Mouse (Mus musculus) adrenal gland, adult (tissue): ENCODE measurements around the gene Sfxn2.

Experiments
- DNase-seq, 2 experiments: peaks; one replicate each; pipeline ENCODE4 v3.0.0; 2022 to 2023; ENCODE audit warnings: low spot score in 1 of 2; ENCODE audit not compliant: inconsistent age in 2 of 2

The Sfxn2 gene

DNA sequence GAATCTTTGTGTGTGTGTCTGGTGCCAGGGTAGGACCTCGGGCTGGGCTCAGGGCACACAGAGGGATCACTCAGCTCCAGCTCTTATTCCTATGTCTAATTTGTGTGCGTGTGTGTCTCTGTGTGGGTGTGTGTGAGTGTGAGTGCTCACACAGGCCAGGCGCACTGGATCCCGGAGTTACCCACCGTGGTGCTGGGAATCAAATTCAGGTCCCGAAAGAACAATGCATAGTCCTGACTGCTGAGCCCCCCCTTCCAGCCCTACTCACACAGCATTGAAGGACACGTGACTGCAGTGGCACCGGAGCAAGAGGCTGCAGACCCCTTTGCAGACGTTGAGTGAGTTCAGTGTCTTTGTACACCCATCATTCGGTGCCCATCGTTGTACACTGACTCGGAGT, 51.9 kb downstream of the Sfxn2 start:
- no peak for DNase-seq

DNA sequence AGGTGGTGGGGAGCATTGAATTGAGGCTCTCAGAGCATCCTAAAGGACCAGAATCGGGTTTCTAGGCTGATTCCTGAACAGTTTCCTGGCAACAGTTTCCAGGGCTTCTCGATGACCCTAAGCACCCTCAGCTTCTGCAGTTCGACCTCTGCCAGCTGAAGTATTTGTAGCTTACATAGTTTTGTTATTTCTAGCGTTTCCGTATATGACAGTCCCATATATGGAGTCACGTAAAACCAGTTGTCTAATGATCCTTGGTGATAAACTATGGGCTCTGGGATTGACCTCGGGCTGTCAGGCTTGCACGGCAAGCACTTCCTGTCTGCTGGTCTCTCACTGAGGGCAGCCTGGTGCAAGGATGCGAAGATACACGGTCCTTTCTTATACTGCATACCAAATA, 52.4 kb downstream of the Sfxn2 start:
- DNase-seq, result peak in 1 of 2 experiments; percentile 56

DNA sequence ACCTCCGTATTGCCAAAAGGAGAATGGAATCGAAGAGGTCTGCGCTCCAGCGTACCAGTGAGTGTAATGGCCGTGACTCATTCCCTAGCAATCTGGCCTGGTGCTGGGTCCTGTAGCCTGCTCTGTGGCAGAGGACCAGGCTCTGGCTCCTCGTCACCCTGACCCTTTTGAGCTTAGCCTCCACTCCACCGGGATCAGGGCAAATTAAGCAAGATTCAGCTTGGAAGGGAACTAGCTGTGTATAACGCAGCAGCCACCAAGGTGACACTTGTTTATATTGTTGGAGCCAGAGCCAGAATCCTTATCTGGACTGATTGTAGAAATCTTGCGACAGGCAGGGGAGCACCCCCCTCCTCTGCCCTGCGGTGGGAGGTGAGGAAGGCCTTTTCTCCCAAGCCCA, 55.2 kb downstream of the Sfxn2 start:
- DNase-seq, result peak; percentile 87 to 95

DNA sequence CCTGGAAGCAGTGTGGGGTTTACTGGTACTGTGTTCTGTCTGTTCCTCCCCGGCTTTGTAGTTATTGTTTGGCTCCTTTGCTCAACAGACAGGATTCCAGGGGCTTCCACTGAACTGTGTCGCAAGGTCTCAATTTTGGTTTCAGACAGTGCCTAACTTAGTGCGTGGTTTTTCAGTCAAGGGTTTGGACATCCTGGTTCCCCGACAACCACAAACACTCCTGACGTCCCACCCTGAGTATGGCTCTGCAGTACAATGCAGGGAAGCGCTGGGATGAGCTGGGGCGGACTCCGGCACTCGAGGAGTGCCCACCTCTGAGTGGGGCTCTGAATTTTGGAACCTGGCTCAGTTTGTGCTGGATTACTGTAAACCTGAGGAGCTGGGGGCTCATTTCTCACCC, 56.6 kb downstream of the Sfxn2 start:
- peak in 1 of 2 experiments; percentile 49 for DNase-seq

DNA sequence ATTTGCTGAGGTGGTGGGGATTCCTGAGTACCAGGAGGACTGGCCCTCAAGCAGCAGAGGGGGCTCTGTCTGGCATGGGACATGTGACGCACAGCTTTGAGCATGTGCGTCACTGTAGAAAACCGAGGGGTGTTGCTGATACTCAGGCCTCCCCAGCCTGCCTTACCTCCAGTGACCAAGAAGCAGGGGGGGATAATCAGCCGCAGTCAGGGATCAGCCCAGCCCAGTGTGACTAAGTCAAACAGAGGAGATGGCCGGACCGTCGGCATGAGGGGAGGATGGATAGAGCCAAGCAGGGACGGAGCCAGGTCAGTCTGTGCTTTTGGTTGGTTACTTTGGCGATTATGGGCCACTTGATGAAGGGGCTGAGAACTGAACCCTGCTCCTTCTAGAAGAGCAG, 58.5 kb downstream of the Sfxn2 start:
- no peak for DNase-seq

DNA sequence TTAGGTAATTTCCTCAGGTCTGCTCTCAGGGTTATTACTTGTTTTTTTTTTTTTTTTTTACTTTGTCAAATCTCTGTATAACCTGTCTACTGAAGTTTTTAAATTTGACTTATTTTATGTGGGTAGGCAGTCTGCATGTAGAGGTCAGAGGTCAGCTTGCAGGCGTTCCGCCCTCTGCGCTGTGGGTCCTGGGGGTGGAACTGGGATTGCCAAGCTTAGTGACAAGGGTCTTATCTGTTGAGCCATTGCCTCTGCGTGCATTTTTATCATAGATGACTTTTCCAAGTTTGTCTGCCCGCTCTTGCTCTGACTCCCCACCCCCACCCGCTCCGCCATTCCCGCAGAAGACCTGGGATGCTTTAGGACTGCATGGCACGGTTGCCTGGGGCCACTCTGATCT, 62.6 kb downstream of the Sfxn2 start:
- DNase-seq, result peak in 1 of 2 experiments; percentile 63

DNA sequence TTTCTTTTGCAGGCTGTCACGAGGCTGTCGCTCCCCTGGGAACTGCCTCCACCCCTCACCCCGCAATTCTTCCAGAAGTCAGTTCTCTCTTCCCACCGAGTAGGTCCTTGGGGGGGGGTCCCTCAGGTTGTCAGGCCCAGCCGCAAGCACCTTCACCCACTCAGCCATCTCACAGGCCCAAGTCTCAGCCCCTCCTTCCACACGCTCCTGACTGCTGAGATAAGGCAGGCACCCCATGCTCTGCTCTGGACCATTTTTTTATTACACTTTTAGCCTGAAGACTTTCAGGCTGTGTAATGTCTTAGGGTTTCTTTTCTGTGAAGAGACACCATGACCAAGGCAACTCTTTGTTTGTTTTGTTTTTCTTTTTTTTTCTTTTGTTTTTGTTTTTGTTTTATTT, 64.4 kb downstream of the Sfxn2 start:
- DNase-seq, result no peak

DNA sequence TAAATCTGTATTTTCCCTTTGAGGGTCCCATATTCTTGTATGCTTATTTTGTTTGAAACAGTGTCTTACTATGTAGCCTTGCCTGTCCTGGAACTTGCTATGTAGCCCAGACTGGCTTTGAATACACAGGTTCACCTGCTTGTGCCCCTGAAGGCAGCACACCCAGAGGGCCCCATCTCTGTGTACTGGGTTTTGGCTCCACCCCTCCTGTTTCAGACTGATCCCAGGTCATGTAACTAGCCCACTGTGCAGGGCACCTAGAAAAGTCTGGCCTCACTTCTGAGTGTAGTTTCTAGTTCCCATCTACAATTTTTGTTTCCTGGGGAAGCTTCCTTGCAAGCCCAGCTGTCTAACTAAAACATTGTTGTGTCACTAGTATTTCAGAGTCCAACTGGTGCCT, 65.9 kb downstream of the Sfxn2 start:
- peak in 1 of 2 experiments; percentile 60 for DNase-seq

DNA sequence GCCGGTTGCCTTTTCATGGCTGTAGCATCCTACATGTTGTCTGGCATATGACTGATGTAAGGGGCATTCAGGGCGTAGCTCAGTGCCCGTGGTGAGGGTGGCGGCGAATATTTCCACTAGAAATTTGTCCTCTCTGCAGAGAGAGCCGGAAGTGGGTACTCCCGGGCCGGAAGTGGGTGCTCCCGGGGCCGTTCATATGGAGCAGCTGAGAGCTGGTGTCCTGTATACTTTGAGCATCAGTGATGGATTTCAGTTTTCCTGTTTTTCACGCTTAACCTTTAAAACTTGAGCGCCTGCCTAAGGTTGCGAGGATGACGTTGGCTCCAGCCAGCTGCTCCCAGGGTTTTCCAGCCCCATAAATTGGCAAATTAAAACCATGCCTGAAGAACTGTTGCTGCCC, 66.3 kb downstream of the Sfxn2 start:
- peak in 1 of 2 experiments; percentile 75 for DNase-seq

DNA sequence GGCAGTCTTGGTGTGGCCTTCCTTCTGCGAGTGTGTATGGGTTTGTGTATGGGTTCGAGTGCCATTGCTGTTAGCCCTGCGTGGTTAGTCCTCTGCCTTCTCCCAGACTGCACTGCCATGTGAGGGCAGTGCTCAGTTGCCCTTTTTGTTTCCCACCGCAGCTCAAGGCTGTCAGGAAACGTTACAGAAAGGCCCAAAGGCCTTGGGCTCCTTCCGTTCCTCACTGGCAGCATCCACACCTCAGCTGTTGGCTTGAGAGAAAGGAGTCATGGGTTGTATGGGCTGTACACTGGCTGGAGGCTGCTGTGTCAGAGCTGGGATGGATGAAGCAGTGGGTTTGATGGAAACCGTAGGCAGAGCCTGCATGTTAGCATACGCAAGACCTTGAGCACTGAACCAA, 67.6 kb downstream of the Sfxn2 start:
- peak in 1 of 2 experiments; percentile 73 for DNase-seq

DNA sequence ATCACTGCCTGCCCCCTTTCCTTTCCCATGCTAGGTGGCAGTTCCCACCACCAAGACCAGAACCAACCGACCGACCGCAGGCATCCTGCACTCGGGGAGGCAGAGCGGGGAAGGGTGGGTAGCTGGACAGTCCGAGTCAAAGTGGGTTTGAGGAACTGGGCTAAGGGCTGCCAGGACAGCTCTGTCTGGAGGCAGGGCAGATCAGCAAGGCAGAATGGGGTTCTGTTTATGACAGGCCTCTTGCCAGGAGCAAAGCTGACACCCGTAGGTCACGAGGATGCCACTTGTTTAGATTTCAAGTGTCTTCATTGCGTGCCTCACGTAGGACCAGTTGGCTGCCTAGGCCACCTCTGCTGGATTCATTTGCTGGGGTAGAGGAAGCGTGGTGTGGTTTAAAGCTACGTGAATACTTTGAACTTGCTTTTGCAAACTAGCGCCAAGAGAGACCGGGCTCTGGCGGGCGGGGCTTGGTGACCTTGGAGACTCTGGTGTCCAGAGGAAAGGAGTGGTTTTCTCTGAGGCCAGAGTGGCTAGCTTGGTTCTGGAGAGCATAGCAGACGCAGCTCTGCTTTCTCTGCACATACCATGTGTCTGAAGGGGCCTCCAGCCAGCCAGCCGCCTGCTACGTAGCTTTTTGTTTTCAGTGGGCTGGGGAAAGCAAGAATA, 68.4 kb downstream of the Sfxn2 start:
- DNase-seq, result peak; percentile 87 to 94

DNA sequence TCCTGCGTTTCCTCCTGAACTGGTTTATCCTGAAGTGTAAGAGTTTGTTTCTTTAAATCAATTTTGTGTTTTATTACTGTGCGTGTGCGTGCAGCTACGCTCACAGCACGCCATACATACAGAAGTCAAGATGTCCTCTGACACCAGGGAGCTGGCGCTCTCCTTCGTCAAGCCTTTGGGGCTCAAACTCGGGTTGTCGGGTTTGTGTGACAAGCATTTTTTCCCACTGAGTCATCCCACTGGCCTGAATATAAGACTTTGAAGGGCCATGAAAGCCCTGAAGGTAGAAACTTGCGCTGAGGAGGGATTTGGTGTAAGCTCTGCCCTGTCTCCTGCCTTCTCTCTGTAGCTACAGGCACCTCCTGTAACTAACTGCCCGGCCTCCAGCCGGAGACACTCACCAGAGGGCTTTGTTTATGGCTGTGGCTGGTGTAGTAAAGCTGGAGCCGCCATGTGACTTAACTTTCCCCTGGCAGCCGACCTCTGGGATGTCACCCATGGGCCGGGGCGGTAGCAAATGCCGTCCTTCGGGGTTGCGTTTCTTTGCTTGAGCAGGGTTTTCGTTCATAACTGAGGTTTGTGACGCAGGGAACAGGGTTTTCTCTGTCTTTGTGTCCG, 69.1 kb downstream of the Sfxn2 start:
- peak; percentile 58 to 83 for DNase-seq

DNA sequence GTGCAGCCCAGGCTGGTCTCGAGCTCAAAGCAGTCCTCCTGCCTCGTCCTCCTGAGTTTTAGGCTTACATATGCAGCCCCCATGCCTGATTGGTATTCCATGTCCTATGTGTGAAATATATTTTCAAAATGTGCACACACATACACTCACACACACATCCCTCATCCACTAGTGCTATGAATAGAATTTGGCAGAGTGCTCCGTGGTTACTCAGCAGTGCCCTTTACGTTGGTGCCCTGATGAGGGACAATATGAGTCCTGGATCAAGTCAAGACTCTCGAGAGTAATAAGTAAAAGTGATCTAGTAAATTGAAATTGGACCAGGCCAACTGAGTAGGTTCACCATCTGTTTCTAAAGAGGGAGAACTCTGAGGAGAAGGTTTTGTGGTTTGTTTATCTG, 70.1 kb downstream of the Sfxn2 start:
- DNase-seq, result peak; percentile 61 to 88

DNA sequence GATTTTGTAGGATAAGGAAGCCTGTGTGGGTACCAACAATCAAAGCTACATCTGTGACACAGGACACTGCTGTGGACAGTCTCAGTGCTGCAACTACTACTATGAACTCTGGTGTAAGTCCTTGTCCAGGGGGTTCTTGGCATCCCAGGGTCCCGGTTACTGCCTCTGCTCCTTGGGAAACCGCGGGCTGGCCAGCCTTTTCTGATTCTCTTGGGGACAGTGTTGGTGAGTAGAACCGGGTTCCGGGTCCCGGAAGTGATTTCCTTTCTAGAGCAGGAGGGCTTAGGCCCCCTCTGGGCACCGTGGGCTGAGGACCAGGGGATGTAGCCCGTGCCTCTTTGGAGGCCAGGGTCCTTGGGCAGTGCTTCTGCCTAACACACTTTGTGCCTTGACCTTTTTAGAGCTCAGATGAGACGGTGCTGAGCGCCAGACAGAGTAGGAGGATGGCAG, 71.2 kb downstream of the Sfxn2 start:
- DNase-seq, result peak; percentile 50 to 77

DNA sequence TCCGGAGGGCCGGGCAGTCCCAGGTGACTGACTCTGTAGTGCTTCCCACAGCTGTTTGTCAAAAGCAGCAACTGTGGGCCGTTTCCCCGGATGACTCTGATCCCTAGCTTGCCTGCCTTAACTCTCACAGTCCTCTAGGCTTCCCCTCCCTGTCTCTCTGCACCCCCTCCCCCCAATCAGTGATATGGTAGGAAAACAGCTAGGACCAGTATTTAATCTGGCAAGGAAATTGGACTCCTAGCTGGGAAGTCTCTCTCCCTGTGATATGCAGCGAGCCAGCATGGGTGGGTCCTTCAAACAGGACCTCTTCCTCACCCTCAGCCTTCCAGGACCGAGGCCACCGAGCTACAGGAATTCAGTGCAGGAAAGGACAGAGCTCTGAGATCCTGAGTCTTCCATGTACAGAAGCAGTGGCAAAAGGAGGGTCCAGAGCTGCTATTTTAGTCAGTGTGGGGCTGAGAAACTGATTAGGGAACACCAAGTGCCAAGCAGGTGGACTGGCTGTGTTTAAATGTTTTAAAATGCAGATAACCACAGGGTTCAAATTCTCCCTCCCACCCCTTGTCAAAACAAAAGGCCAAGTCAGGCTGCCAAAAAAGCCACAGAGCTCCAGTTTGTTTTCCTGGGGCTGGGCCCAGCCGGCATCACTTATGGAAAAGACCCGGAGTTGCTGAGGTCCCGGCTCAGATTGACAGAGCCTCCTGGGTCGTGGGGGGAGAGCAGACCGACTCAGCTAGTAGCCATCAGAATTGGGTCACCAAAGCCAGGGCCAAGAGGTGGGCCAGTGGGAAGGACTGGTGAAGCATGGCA, 71.8 kb downstream of the Sfxn2 start:
- peak in 1 of 2 experiments; percentile 79 for DNase-seq

DNA sequence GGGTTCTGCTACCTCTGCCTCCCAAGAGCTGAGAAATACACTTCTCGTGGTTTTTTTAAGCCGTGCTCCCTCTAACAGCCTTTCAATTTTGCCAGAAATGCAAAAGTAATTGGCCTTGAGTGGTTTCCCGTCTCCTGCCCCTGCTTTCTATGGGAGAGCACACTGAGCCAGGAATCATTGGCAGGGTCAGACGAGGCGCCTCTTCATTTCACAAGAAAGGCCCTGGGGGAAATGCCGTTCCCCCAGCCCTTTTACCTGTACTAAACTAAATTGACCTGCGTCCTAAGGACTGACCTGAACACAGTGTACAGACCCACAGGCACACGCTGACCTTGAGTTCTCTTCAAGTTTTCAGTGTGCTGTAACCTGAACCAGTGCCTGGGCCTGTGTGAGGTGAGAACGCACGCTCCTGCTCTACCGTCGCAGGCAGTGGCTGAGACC, 72.9 kb downstream of the Sfxn2 start:
- peak in 1 of 2 experiments; percentile 82 for DNase-seq

DNA sequence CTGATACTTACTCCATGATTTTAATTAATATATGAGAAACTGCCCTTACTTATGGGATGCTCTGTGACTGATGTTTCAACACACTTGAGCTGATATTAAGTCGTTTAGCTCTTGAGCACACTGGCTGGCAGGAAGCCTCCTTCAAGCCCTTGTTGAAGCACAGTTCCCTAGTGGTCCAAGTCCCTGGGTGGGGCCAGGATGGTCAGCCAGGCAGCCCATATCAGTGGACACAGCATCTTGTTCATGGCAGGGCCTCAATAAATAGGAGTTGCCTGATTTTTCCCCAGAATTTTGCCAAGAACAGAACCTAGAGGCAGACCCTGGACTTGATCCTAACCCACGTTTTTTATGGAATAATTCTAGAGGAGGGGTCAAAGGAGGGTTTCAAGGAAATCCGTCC, 74.1 kb downstream of the Sfxn2 start:
- DNase-seq, result no peak
